Mouse (Mus musculus): ENCODE data around the gene Ppfia4.

GRCm38 (mm10) chr1:134272754-134273250 lies 59.9 kb downstream of the Ppfia4 start:
- TF ChIP-seq EP300 (IDR thresholded peaks at IDR 0.05; ENCODE audit: insufficient read depth, low read depth, low read length) (no peak), CTCF (IDR thresholded peaks at IDR 0.05) (no peak)
